Mouse (Mus musculus) cerebellum, adult 2 months (tissue): ENCODE data around the gene Gm28305.

Experiments used
- CTCF ChIP-seq: fragments of 200-500 bp; IDR thresholded peaks from 2 replicates; pipeline ENCODE4 v1.5.1; 2011; ENCODE audit warnings: low read depth, mild to moderate bottlenecking, control low read depth, low read length, moderate library complexity, borderline replicate concordance; ENCODE audit not compliant: insufficient read depth
- POLR2A ChIP-seq: fragments of 200-500 bp; IDR thresholded peaks from 2 replicates; pipeline ENCODE4 v1.6.1; 2011; ENCODE audit warnings: low read length, control low read depth, borderline replicate concordance; ENCODE audit not compliant: insufficient read depth

DNA sequence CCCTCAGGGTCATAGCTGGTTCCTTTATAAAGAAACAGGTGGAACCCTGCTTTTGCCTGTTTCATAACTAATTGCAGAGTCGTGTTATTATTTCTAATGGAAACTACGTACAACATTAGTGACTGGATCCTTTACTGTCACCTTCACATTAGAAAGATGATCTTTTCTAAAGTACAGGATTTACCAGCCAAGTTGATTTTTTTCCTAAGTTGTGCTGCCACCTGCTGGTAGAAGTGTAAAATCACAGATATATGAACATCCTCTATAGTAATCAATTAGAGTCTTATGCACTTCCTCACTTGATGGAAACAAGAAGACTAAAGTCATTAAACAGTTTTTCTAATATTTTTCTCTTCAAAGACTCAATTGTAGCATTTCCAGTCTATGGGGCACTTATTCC lies 44.0 kb upstream of the Gm28305 start:
- peak; percentile 36; the same call in 1 of the 2 replicates for TF ChIP-seq CTCF
- no peak for TF ChIP-seq POLR2A
